Mouse (Mus musculus) kidney, adult 2 months (tissue): Measurements from ENCODE around the gene Pnp. TPM values are rescaled to one million over a fixed set of nuclear protein-coding genes. Genes with fewer than 3 reads are reported as not detected.
A peak's percentile ranks its signal among the peaks of the same experiment; 100 is the strongest.
"Not testable (repeated sequence)": the region's sequence is repeated elsewhere in the genome, so short reads cannot be mapped to it uniquely, and the experiment has no call there.

Experiments
- DNase-seq: peaks from one replicate; pipeline ENCODE4 v3.0.0; 2021
- H3K27ac ChIP-seq: fragments of 200-500 bp; 2 replicates; pipeline ENCODE4 v1.5.1; 2012; ENCODE audit warnings: low read depth, low read length, control low read depth, inconsistent platforms; ENCODE audit not compliant: insufficient read depth
- H3K27me3 ChIP-seq: fragments of 200-500 bp; replicated peaks from 2 replicates; pipeline ENCODE4 v1.6.1; 2012; ENCODE audit warnings: mild to moderate bottlenecking, moderate library complexity, low read length, inconsistent platforms; ENCODE audit not compliant: control insufficient read depth, insufficient read depth
- H3K36me3 ChIP-seq: fragments of 200-500 bp; 2 replicates; pipeline ENCODE4 v1.6.1; 2012; ENCODE audit warnings: mild to moderate bottlenecking, moderate library complexity, low read length, inconsistent platforms; ENCODE audit not compliant: control insufficient read depth, insufficient read depth
- H3K4me1 ChIP-seq: fragments of 200-500 bp; 2 replicates; pipeline ENCODE4 v1.6.1; 2011; ENCODE audit warnings: low read length; ENCODE audit not compliant: control insufficient read depth, insufficient read depth
- H3K4me3 ChIP-seq: fragments of 200-500 bp; 2 replicates; pipeline ENCODE4 v1.5.1; 2011; ENCODE audit warnings: mild to moderate bottlenecking, low read depth, low read length, control low read depth; ENCODE audit not compliant: insufficient read depth
- CTCF ChIP-seq: fragments of 200-500 bp; conservative IDR thresholded peaks from 2 replicates; pipeline ENCODE4 v1.5.1; 2011; ENCODE audit warnings: low read depth, mild to moderate bottlenecking, control low read depth, low read length, moderate library complexity, mixed read lengths; ENCODE audit not compliant: insufficient read depth, insufficient read length
- POLR2A ChIP-seq: fragments of 200-500 bp; IDR thresholded peaks from one replicate; pipeline ENCODE4 v1.6.1; 2011; ENCODE audit warnings: low read depth, low read length, control low read depth
- WGBS: fragments of 180-500 bp; shearing (Covaris S2); methylation state at CpG from one replicate; pipeline ENCODE4 v1.1.7; 2018; 5-methylcytosine and 5-hydroxymethylcytosine counted together
- polyA plus RNA-seq: library from polyadenylated mRNA; depleted of rRNA; stranded (reverse); fragments of >200 nt; gene quantifications from 2 replicates; pipeline ENCODE4 v1.2.3, GENCODE M21; 2012

Gene Pnp
- polyA plus RNA-seq, 1 experiment = 91.3 TPM

- H3K4me3 ChIP-seq = peak overlapping the region; percentile 34
- peak overlapping the region; percentile 18; the same call in 1 of the 2 replicates for H3K27ac ChIP-seq
- H3K36me3 ChIP-seq = no peaks in the 10 kb centered on the region
- WGBS = 33% methylated on average over 23 of the region's 23 CpGs
- no peaks in the 10 kb centered on the region for H3K4me1 ChIP-seq
- TF ChIP-seq POLR2A = no peak
- no peak for TF ChIP-seq CTCF
- no peak for DNase-seq
- H3K27me3 ChIP-seq = no peaks in the 10 kb centered on the region
Measured at GRCm38 (mm10) chr14:50896747-50897373, 34.0 kb upstream of the Pnp start.

- TF ChIP-seq POLR2A (no peak), CTCF (no peak)
- DNase-seq = no peak
- Histone ChIP-seq H3K4me1 (no peaks in the 10 kb centered on the region), H3K27me3 (no peaks in the 10 kb centered on the region), H3K36me3 (no peaks in the 10 kb centered on the region), H3K4me3 (peak within 1 kb of the TSS; percentile 34), H3K27ac (peak within 1 kb of the TSS; percentile 18; the same call in 1 of the 2 replicates)
- WGBS = 70% methylated on average over 7 of the region's 7 CpGs
Measured at GRCm38 (mm10) chr14:50897374-50897765, 33.5 kb upstream of the Pnp start, which contains the start of gene Klhl33. TSS of gene Klhl33 (minus strand) at chr14:50897507.

GRCm38 (mm10) chr14:50897992-50898391 is 32.9 kb upstream of the Pnp start:
- 92% methylated on average over 2 of the region's 2 CpGs for WGBS
- not testable (repeated sequence) for H3K4me3 ChIP-seq, H3K27ac ChIP-seq, DNase-seq, H3K36me3 ChIP-seq, H3K27me3 ChIP-seq, H3K4me1 ChIP-seq

GRCm38 (mm10) chr14:50903973-50904827 is 26.7 kb upstream of the Pnp start:
- no peak for TF ChIP-seq POLR2A
- TF ChIP-seq CTCF = peak; percentile 59
- no peaks in the 10 kb centered on the region for H3K36me3 ChIP-seq
- H3K4me3 ChIP-seq = peak overlapping the region; percentile 30
- peak; percentile 24 for DNase-seq
- WGBS = 11% methylated on average over 26 of the region's 26 CpGs
- no peaks in the 10 kb centered on the region for H3K4me1 ChIP-seq
- no peak overlapping the region for H3K27ac ChIP-seq
- no peaks in the 10 kb centered on the region for H3K27me3 ChIP-seq

GRCm38 (mm10) chr14:50904828-50905129 is 26.1 kb upstream of the Pnp start:
- DNase-seq = no peak
- no peaks in the 10 kb centered on the region for H3K4me1 ChIP-seq
- WGBS = 94% methylated on average over 4 of the region's 4 CpGs
- H3K36me3 ChIP-seq = no peaks in the 10 kb centered on the region
- no peak for TF ChIP-seq CTCF
- TF ChIP-seq POLR2A = no peak
- no peaks in the 10 kb centered on the region for H3K27me3 ChIP-seq
- no peak overlapping the region for H3K27ac ChIP-seq
- no peak overlapping the region for H3K4me3 ChIP-seq

GRCm38 (mm10) chr14:50905327-50905726 is 25.6 kb upstream of the Pnp start:
- H3K27ac ChIP-seq, H3K4me1 ChIP-seq, H3K4me3 ChIP-seq, DNase-seq, H3K36me3 ChIP-seq, H3K27me3 ChIP-seq: not testable (repeated sequence)

GRCm38 (mm10) chr14:50908126-50908525 is 22.8 kb upstream of the Pnp start:
- no peak overlapping the region for H3K27ac ChIP-seq
- 76% methylated on average over 4 of the region's 4 CpGs for WGBS
- no peak for DNase-seq
- no peaks in the 10 kb centered on the region for H3K27me3 ChIP-seq
- no peaks in the 10 kb centered on the region for H3K4me1 ChIP-seq
- TF ChIP-seq POLR2A = no peak
- no peak for TF ChIP-seq CTCF
- H3K4me3 ChIP-seq = no peak overlapping the region
- no peaks in the 10 kb centered on the region for H3K36me3 ChIP-seq
